Mouse (Mus musculus): Measurements from ENCODE around the gene Med12l.

GRCm38 (mm10) chr3:59260745-59261144 lies 255.1 kb downstream of the Med12l start:
- TF ChIP-seq CTCF (IDR thresholded peaks at IDR 0.05) (no peak), EP300 (IDR thresholded peaks at IDR 0.05; ENCODE audit: insufficient read depth, low read depth, low read length) (no peak), POLR2A (IDR thresholded peaks at IDR 0.05; ENCODE audit: insufficient read depth, low read depth, low read length) (no peak)

Data from heart, adult 2 months (tissue).